Mouse (Mus musculus): ENCODE results near the gene Asap2. TPM values are rescaled to one million over a fixed set of nuclear protein-coding genes. Genes with fewer than 3 reads are reported as not detected.

The Asap2 gene
- polyA plus RNA-seq, 1 experiment from 2014 or later, result 14.4 TPM

- no peak for ATAC-seq (ENCODE audit: low read depth)
- 91% methylated on average over 4 of the region's 4 CpGs for WGBS
- Histone ChIP-seq H3K4me2 (no peak overlapping the region), H3K4me3 (no peak overlapping the region), H3K4me1 (replicated peaks) (peaks cover 17% of the 10 kb centered on the region), H3K27ac (replicated peaks) (no peak overlapping the region), H3K27me3 (no peaks in the 10 kb centered on the region), H3K9me3 (no peaks in the 10 kb centered on the region), H3K9ac (no peak overlapping the region), H3K36me3 (peaks cover 61% of the 10 kb centered on the region)
Measured at GRCm38 (mm10) chr12:21228650-21229049, 238.4 kb downstream of the Asap2 start.

DNA sequence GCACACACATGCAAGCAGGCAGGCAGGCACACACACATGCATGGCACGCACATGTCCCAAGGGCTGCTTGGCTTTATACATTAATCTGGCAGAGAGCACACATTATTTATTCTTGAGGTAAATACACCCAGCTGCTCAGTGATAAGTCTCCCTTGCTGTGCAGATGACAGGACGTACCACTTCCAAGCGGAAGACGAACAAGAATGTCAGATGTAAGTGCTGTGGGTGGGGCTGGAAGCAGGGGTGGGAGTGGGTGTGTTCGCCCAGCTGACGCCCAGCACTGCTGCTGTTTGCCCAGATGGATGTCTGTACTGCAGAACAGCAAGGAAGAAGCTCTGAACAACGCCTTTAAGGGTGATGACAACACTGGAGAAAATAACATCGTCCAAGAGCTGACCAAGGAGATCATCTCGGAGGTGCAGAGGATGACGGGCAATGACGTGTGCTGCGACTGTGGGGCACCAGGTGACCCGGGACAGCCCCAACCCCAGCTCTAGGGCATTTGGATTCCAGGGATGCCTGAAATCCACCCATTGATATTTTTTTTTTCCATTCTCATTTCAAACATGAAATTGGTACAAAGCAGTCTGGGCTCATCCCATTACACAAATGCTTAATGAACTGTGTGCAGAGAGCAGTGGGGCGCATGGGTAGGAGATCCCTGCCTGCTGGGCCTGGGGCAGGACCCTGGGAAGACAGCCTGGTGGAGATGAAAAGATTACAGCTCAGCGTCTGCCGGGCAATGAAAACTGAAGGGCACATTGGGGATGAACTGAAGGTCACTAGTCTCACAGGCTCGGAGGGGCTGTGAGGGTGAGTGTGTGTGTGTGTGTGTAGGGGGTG is 239.0 kb downstream of the Asap2 start:
- WGBS, result 63% methylated on average over 17 of the region's 17 CpGs
- H3K27me3 ChIP-seq, result no peaks in the 10 kb centered on the region
- no peak overlapping the region for H3K4me3 ChIP-seq
- peak; percentile 40; the same call in 1 of the 2 replicates for ATAC-seq (ENCODE audit: low read depth)
- peaks cover 61% of the 10 kb centered on the region for H3K36me3 ChIP-seq
- no peak overlapping the region for H3K9ac ChIP-seq
- peak overlapping the region; percentile 54; the same call in 1 of the 2 replicates for H3K27ac ChIP-seq (replicated peaks)
- peaks cover 17% of the 10 kb centered on the region for H3K4me1 ChIP-seq (replicated peaks)
- H3K4me2 ChIP-seq, result no peak overlapping the region
- no peaks in the 10 kb centered on the region for H3K9me3 ChIP-seq

- Histone ChIP-seq H3K9me3 (no peaks in the 10 kb centered on the region), H3K27me3 (no peaks in the 10 kb centered on the region), H3K4me1 (replicated peaks) (peaks cover 7% of the 10 kb centered on the region), H3K4me2 (no peak overlapping the region), H3K27ac (replicated peaks) (no peak overlapping the region), H3K36me3 (peaks cover 89% of the 10 kb centered on the region), H3K9ac (no peak overlapping the region), H3K4me3 (no peak overlapping the region)
- 90% methylated on average over 7 of the region's 7 CpGs for WGBS
- no peak for ATAC-seq (ENCODE audit: low read depth)
Measured at GRCm38 (mm10) chr12:21233727-21234126, 243.5 kb downstream of the Asap2 start.

- no peak for ATAC-seq (ENCODE audit: low read depth)
- Histone ChIP-seq H3K4me3 (no peak overlapping the region), H3K36me3 (peaks cover 92% of the 10 kb centered on the region), H3K27me3 (no peaks in the 10 kb centered on the region), H3K9me3 (no peaks in the 10 kb centered on the region), H3K9ac (no peak overlapping the region), H3K27ac (replicated peaks) (no peak overlapping the region), H3K4me1 (replicated peaks) (peaks cover 2% of the 10 kb centered on the region), H3K4me2 (no peak overlapping the region)
- 83% methylated on average over 2 of the region's 2 CpGs for WGBS
Measured at GRCm38 (mm10) chr12:21234560-21234959, 244.3 kb downstream of the Asap2 start.

GRCm38 (mm10) chr12:21241965-21242364 is 251.7 kb downstream of the Asap2 start:
- Histone ChIP-seq H3K4me3 (no peak overlapping the region), H3K27ac (replicated peaks) (peak overlapping the region; percentile 66), H3K4me1 (replicated peaks) (peaks cover 8% of the 10 kb centered on the region; the same call in 1 of the 2 replicates), H3K27me3 (no peaks in the 10 kb centered on the region), H3K9me3 (no peaks in the 10 kb centered on the region), H3K9ac (no peak overlapping the region), H3K4me2 (no peak overlapping the region), H3K36me3 (peaks cover 70% of the 10 kb centered on the region)
- 36% methylated on average over 3 of the region's 3 CpGs for WGBS
- ATAC-seq (ENCODE audit: low read depth), result peak; percentile 55

DNA sequence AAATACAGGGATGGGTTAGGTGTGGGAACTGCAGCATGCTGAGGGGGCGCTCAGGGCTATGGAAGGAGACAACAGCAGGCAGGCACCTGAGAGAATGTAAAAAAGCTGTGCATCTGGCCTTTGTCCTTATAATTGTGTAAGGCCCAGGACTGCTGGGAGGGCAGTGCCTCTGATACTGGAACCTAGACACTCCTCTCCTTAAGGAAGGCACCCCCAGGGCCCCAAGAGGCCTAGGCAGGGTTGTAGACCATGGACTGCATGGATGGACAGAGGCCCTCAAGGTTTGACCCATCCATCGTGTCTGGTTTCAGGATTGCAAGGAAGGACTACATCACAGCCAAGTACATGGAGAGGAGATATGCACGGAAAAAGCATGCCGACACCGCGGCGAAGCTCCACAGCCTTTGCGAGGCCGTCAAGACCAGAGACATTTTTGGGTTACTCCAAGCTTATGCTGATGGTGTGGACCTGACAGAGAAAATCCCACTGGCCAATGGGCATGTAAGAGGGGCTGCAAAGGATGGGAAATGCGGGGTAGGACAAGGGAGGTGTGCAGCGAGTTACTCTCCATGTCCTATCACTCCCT is 254.2 kb downstream of the Asap2 start:
- Histone ChIP-seq H3K4me2 (no peak overlapping the region), H3K27me3 (no peaks in the 10 kb centered on the region), H3K27ac (replicated peaks) (no peak overlapping the region), H3K9me3 (no peaks in the 10 kb centered on the region), H3K4me3 (no peak overlapping the region), H3K4me1 (replicated peaks) (peaks cover 8% of the 10 kb centered on the region; the same call in 1 of the 2 replicates), H3K36me3 (peaks cover 73% of the 10 kb centered on the region), H3K9ac (no peak overlapping the region)
- 94% methylated on average over 11 of the region's 11 CpGs for WGBS
- no peak for ATAC-seq (ENCODE audit: low read depth)

DNA sequence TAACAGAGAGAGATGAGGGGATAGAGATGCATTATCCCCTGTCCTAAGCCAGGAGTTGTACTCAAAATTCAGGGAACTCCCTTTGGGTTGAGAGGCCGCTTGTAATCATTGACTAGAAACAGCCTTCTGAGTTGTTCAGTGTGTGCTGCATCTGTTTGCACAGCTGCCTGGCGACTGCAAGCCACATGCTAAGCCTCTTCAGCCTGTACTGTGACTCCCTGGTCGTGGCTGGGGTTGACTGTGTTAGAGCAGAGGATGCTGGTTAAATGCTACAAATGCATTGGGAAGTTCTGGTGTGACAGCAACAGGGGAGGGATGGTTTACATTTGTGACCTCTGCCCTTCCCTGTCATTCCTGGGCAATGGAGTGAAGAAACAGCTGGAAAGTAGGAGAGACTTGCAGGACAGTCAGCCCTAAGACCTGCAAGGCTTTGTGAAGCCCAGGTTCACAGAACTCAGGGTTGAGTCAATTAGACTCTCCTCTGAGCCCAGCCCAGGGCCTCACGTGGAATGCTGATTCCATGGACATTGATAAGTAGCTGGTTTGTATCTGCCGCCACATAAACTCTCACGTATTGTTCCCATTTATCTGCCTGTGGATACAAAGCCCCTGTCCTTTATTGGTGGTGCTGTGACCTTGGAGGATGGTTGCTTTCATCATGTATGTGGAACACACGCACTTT is 257.6 kb downstream of the Asap2 start:
- 82% methylated on average over 7 of the region's 7 CpGs for WGBS
- H3K36me3 ChIP-seq, result peaks cover 88% of the 10 kb centered on the region
- H3K27ac ChIP-seq (replicated peaks), result no peak overlapping the region
- ATAC-seq (ENCODE audit: low read depth), result no peak
- no peak overlapping the region for H3K4me2 ChIP-seq
- no peaks in the 10 kb centered on the region for H3K4me1 ChIP-seq (replicated peaks)
- no peaks in the 10 kb centered on the region for H3K9me3 ChIP-seq
- no peak overlapping the region for H3K9ac ChIP-seq
- no peaks in the 10 kb centered on the region for H3K27me3 ChIP-seq
- no peak overlapping the region for H3K4me3 ChIP-seq

GRCm38 (mm10) chr12:21260494-21261256 is 270.4 kb downstream of the Asap2 start:
- no peak overlapping the region for H3K4me2 ChIP-seq
- H3K36me3 ChIP-seq, result peaks cover 89% of the 10 kb centered on the region
- H3K4me3 ChIP-seq, result no peak overlapping the region
- no peaks in the 10 kb centered on the region for H3K4me1 ChIP-seq (replicated peaks)
- H3K9me3 ChIP-seq, result no peaks in the 10 kb centered on the region
- no peak overlapping the region for H3K27ac ChIP-seq (replicated peaks)
- 93% methylated on average over 6 of the region's 6 CpGs for WGBS
- no peak for ATAC-seq (ENCODE audit: low read depth)
- no peak overlapping the region for H3K9ac ChIP-seq
- no peaks in the 10 kb centered on the region for H3K27me3 ChIP-seq

DNA sequence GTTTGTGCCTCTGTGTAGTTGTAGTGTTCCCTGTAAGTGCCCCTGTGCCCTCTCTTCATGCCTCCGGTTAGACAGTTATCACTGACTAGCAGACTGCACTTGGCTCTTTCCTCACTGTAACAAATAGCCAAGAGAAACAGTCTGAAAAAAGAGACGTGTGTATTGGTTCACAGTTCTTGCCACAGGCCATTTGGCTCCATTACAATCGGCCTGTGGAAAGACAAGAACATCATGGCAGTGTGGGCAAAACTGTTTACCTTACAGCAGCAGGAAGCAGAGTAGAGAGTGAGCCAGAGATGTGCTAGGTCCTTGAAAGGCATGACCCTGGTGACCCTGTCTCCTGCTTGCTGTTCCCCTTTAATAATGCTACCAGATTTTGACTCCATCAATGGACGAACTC is 271.3 kb downstream of the Asap2 start:
- no peaks in the 10 kb centered on the region for H3K27me3 ChIP-seq
- no peak overlapping the region for H3K9ac ChIP-seq
- 85% methylated on average over 4 of the region's 4 CpGs for WGBS
- H3K4me3 ChIP-seq, result no peak overlapping the region
- H3K4me2 ChIP-seq, result no peak overlapping the region
- H3K27ac ChIP-seq (replicated peaks), result no peak overlapping the region
- H3K4me1 ChIP-seq (replicated peaks), result no peaks in the 10 kb centered on the region
- H3K36me3 ChIP-seq, result peaks cover 87% of the 10 kb centered on the region
- no peaks in the 10 kb centered on the region for H3K9me3 ChIP-seq
- ATAC-seq (ENCODE audit: low read depth), result no peak

- WGBS, result 92% methylated on average over 5 of the region's 5 CpGs
- H3K4me1 ChIP-seq (replicated peaks), result no peaks in the 10 kb centered on the region
- ATAC-seq (ENCODE audit: low read depth), result no peak
- no peak overlapping the region for H3K27ac ChIP-seq (replicated peaks)
- H3K4me3 ChIP-seq, result no peak overlapping the region
- no peaks in the 10 kb centered on the region for H3K9me3 ChIP-seq
- peaks cover 81% of the 10 kb centered on the region for H3K36me3 ChIP-seq
- H3K27me3 ChIP-seq, result no peaks in the 10 kb centered on the region
- H3K9ac ChIP-seq, result no peak overlapping the region
- H3K4me2 ChIP-seq, result no peak overlapping the region
Measured at GRCm38 (mm10) chr12:21263256-21263655, 273.0 kb downstream of the Asap2 start.

GRCm38 (mm10) chr12:21264241-21264640 is 274.0 kb downstream of the Asap2 start:
- H3K36me3 ChIP-seq, result peaks cover 83% of the 10 kb centered on the region
- H3K27me3 ChIP-seq, result no peaks in the 10 kb centered on the region
- WGBS, result 85% methylated on average over 5 of the region's 5 CpGs

DNA sequence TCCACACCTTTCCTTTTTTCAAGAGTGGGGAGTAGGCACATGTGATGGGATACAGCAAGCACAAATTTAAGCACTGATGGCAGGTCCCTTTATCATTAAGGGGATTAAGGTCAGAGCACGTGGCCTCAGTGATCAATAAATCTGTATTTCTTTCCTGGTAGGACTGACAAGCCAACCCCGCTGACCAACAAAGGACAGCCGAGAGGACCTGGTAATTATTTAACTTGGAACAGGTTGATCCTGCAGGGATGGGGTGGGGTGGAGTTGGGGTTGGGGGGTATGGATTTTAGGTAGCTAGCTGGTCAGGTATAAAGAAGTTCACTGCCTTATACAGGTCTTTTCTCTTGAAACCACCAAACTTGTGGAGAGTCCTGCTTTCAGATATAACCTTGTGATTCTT is 274.7 kb downstream of the Asap2 start:
- Histone ChIP-seq H3K36me3 (peaks cover 84% of the 10 kb centered on the region), H3K9ac (no peak overlapping the region), H3K27ac (replicated peaks) (no peak overlapping the region)

More at GRCm38 (mm10) chr12:21264241-21264640, 274.0 kb downstream of the Asap2 start:
- Histone ChIP-seq H3K9ac (no peak overlapping the region), H3K9me3 (no peaks in the 10 kb centered on the region), H3K4me2 (no peak overlapping the region), H3K27ac (replicated peaks) (no peak overlapping the region), H3K4me1 (replicated peaks) (no peaks in the 10 kb centered on the region), H3K4me3 (no peak overlapping the region)
- no peak for ATAC-seq (ENCODE audit: low read depth)

More for the DNA sequence above, 274.7 kb downstream of the Asap2 start:
- no peaks in the 10 kb centered on the region for H3K4me1 ChIP-seq (replicated peaks)
- H3K4me3 ChIP-seq, result no peak overlapping the region
- WGBS, result 72% methylated on average over 3 of the region's 3 CpGs
- no peak overlapping the region for H3K4me2 ChIP-seq
- ATAC-seq (ENCODE audit: low read depth), result no peak
- no peaks in the 10 kb centered on the region for H3K9me3 ChIP-seq
- H3K27me3 ChIP-seq, result no peaks in the 10 kb centered on the region
